Mouse (Mus musculus) left cerebral cortex, adult 9 months (tissue): ENCODE data around the gene Inka2.

Experiments used
- DNase-seq, 2 experiments: peaks; one replicate each; pipeline ENCODE4 v3.0.0; 2022; ENCODE audit warnings: low spot score in 2 of 2

Gene Inka2

GRCm38 (mm10) chr3:105721681-105722201 lies 17.3 kb downstream of the Inka2 start:
- DNase-seq, result no peak

GRCm38 (mm10) chr3:105722510-105722909 lies 18.1 kb downstream of the Inka2 start:
- no peak for DNase-seq

GRCm38 (mm10) chr3:105726037-105726436 lies 21.6 kb downstream of the Inka2 start:
- peak in 1 of 2 experiments; percentile 63 for DNase-seq

- DNase-seq, result no peak
These were observed 28.0 kb downstream of the Inka2 start for GRCm38 (mm10) chr3:105732360-105732759.

GRCm38 (mm10) chr3:105733538-105733937 lies 29.1 kb downstream of the Inka2 start:
- DNase-seq, result no peak

- DNase-seq, result no peak
These were observed 30.9 kb downstream of the Inka2 start for GRCm38 (mm10) chr3:105735285-105735684.

GRCm38 (mm10) chr3:105736148-105736547 lies 31.7 kb downstream of the Inka2 start:
- DNase-seq, result no peak

GRCm38 (mm10) chr3:105737070-105737469 lies 32.7 kb downstream of the Inka2 start:
- DNase-seq, result no peak

- no peak for DNase-seq
These were observed 33.3 kb downstream of the Inka2 start for GRCm38 (mm10) chr3:105737666-105738065.

- DNase-seq, result no peak
These were observed 42.1 kb downstream of the Inka2 start for GRCm38 (mm10) chr3:105746542-105746941.

- DNase-seq, result no peak
These were observed 46.4 kb downstream of the Inka2 start for GRCm38 (mm10) chr3:105750810-105751209.

- DNase-seq, result no peak
These were observed 49.8 kb downstream of the Inka2 start for GRCm38 (mm10) chr3:105754184-105754583.

GRCm38 (mm10) chr3:105755123-105755522 lies 50.7 kb downstream of the Inka2 start:
- DNase-seq, result no peak

- no peak for DNase-seq
These were observed 52.1 kb downstream of the Inka2 start for GRCm38 (mm10) chr3:105756505-105756904.

GRCm38 (mm10) chr3:105757323-105758083 lies 53.1 kb downstream of the Inka2 start:
- DNase-seq, result no peak

GRCm38 (mm10) chr3:105758098-105758497 lies 53.7 kb downstream of the Inka2 start:
- DNase-seq, result no peak

GRCm38 (mm10) chr3:105758658-105759057 lies 54.3 kb downstream of the Inka2 start:
- no peak for DNase-seq

GRCm38 (mm10) chr3:105760063-105760462 lies 55.7 kb downstream of the Inka2 start:
- no peak for DNase-seq

GRCm38 (mm10) chr3:105763132-105763851 lies 58.9 kb downstream of the Inka2 start:
- no peak for DNase-seq

- no peak for DNase-seq
These were observed 64.1 kb downstream of the Inka2 start for GRCm38 (mm10) chr3:105768529-105768928.

- no peak for DNase-seq
These were observed 65.0 kb downstream of the Inka2 start for GRCm38 (mm10) chr3:105769380-105769779.
